Mouse (Mus musculus) forebrain, embryonic 16.5 days (tissue): ENCODE results near the gene Thrb. TPM values are rescaled to one million over a fixed set of nuclear protein-coding genes. Genes with fewer than 3 reads are reported as not detected.

Source experiments
- ATAC-seq: fragments of 200-750 bp; cut with Nextera tagmentation; 2 replicates; pipeline ENCODE4 v1.8.0; 2017; ENCODE audit warnings: mild to moderate bottlenecking, moderate library complexity
- H3K27ac ChIP-seq: fragments of 300-500 bp; sonication (generic); 2 replicates; pipeline ENCODE4 v1.5.1; 2014; ENCODE audit warnings: low read length, control low read depth
- H3K27me3 ChIP-seq: fragments of 300-500 bp; sonication (generic); replicated peaks from 2 replicates; pipeline ENCODE4 v1.6.1; 2014; ENCODE audit warnings: low read length; ENCODE audit not compliant: control insufficient read depth, insufficient read depth
- H3K36me3 ChIP-seq: fragments of 300-500 bp; sonication (generic); 2 replicates; pipeline ENCODE4 v1.6.1; 2014; ENCODE audit not compliant: control insufficient read depth, insufficient read depth
- H3K4me1 ChIP-seq: fragments of 300-500 bp; sonication (generic); replicated peaks from 2 replicates; pipeline ENCODE4 v1.6.1; 2014; ENCODE audit warnings: low read length; ENCODE audit not compliant: control insufficient read depth, insufficient read depth
- H3K4me2 ChIP-seq: fragments of 300-500 bp; sonication (generic); 2 replicates; pipeline ENCODE4 v1.6.1; 2014; ENCODE audit warnings: mild to moderate bottlenecking, low read length, control low read depth
- H3K4me3 ChIP-seq: fragments of 300-500 bp; sonication (generic); replicated peaks from 2 replicates; pipeline ENCODE4 v1.5.1; 2014; ENCODE audit warnings: mild to moderate bottlenecking, low read length, control low read depth
- H3K9ac ChIP-seq: fragments of 300-500 bp; sonication (generic); replicated peaks from 2 replicates; pipeline ENCODE4 v1.6.1; 2014; ENCODE audit warnings: low read depth, low read length, control low read depth
- H3K9me3 ChIP-seq: fragments of 300-500 bp; sonication (generic); 2 replicates; pipeline ENCODE4 v1.6.1; 2016; ENCODE audit warnings: low read length; ENCODE audit not compliant: control insufficient read depth
- WGBS: fragments of 180-500 bp; shearing (Covaris S2); extraction: QIAGEN DNeasy Blood & Tissue Kit; methylation state at CpG from one replicate; pipeline ENCODE4 v1.1.7; 2014; 5-methylcytosine and 5-hydroxymethylcytosine counted together
- polyA plus RNA-seq: library from polyadenylated mRNA; unstranded; fragments of >200 nt; fragmentation: Nextera tagmentation; extraction: Ambion mirVana; gene quantifications from 2 replicates; pipeline ENCODE4 v1.2.1, GENCODE M21; 2015

Gene Thrb
- 1.6 and 1.8 TPM in 2 replicates for polyA plus RNA-seq

GRCm38 (mm10) chr14:17659686-17660328 is at the start of gene Thrb:
Thrb (plus strand) TSS chr14:17660261.
- WGBS: 2% methylated on average over 22 of the region's 23 CpGs

GRCm38 (mm10) chr14:17621671-17622070 is 38.4 kb upstream of the Thrb start:
- no peak overlapping the region for H3K4me3 ChIP-seq
- no peak overlapping the region for H3K9ac ChIP-seq
- no peaks in the 10 kb centered on the region for H3K9me3 ChIP-seq
- 0 out of 2 replicates have a peak, but pooled peaks cover 2% of the 10 kb centered on the region for H3K4me1 ChIP-seq
- no peaks in the 10 kb centered on the region for H3K27me3 ChIP-seq
- no peak for ATAC-seq
- H3K27ac ChIP-seq: no peak overlapping the region
- no peaks in the 10 kb centered on the region for H3K36me3 ChIP-seq
- no peak overlapping the region for H3K4me2 ChIP-seq
- 65% methylated on average over 3 of the region's 3 CpGs for WGBS

More at GRCm38 (mm10) chr14:17659686-17660328, at the start of gene Thrb:
- peaks cover 7% of the 10 kb centered on the region for H3K27me3 ChIP-seq
- H3K4me2 ChIP-seq: peak within 1 kb of the TSS; percentile 93
- no peak within 1 kb of the TSS for H3K27ac ChIP-seq
- H3K4me1 ChIP-seq: peaks cover 21% of the 10 kb centered on the region
- H3K9ac ChIP-seq: peak within 1 kb of the TSS; percentile 63
- no peaks in the 10 kb centered on the region for H3K9me3 ChIP-seq
- peak; percentile 18 for ATAC-seq
- peak within 1 kb of the TSS; percentile 60 for H3K4me3 ChIP-seq
- H3K36me3 ChIP-seq: no peaks in the 10 kb centered on the region

- Histone ChIP-seq H3K9me3 (no peaks in the 10 kb centered on the region), H3K9ac (no peak overlapping the region), H3K4me2 (no peak overlapping the region), H3K4me1 (0 out of 2 replicates have a peak, but pooled peaks cover 2% of the 10 kb centered on the region), H3K4me3 (no peak overlapping the region), H3K36me3 (no peaks in the 10 kb centered on the region), H3K27ac (no peak overlapping the region), H3K27me3 (no peaks in the 10 kb centered on the region)
- WGBS: 47% methylated on average over 2 of the region's 2 CpGs
- ATAC-seq: no peak; the same call in 1 of the 2 replicates
Measured at GRCm38 (mm10) chr14:17623936-17624335, 36.1 kb upstream of the Thrb start.

GRCm38 (mm10) chr14:17629215-17629614 is 30.8 kb upstream of the Thrb start:
- Histone ChIP-seq H3K4me1 (no peaks in the 10 kb centered on the region), H3K36me3 (no peaks in the 10 kb centered on the region), H3K27me3 (no peaks in the 10 kb centered on the region), H3K9ac (no peak overlapping the region), H3K9me3 (no peaks in the 10 kb centered on the region), H3K27ac (no peak overlapping the region), H3K4me3 (no peak overlapping the region), H3K4me2 (no peak overlapping the region)
- ATAC-seq: peak; percentile 54
- WGBS: 46% methylated on average over 5 of the region's 5 CpGs

GRCm38 (mm10) chr14:17632887-17633522 is 27.1 kb upstream of the Thrb start:
- H3K36me3 ChIP-seq: no peaks in the 10 kb centered on the region
- no peak overlapping the region for H3K27ac ChIP-seq
- H3K9ac ChIP-seq: no peak overlapping the region
- H3K27me3 ChIP-seq: no peaks in the 10 kb centered on the region
- no peak overlapping the region for H3K4me3 ChIP-seq
- peak; percentile 71 for ATAC-seq
- no peaks in the 10 kb centered on the region for H3K4me1 ChIP-seq
- H3K9me3 ChIP-seq: no peaks in the 10 kb centered on the region
- WGBS: 7% methylated on average over 19 of the region's 19 CpGs
- no peak overlapping the region for H3K4me2 ChIP-seq

GRCm38 (mm10) chr14:17636971-17637370 is 23.1 kb upstream of the Thrb start:
- Histone ChIP-seq H3K36me3 (no peaks in the 10 kb centered on the region), H3K4me2 (no peak overlapping the region)
- ATAC-seq: no peak

GRCm38 (mm10) chr14:17641770-17642169 is 18.3 kb upstream of the Thrb start:
- no peak overlapping the region for H3K4me3 ChIP-seq
- no peak overlapping the region for H3K4me2 ChIP-seq
- WGBS: 64% methylated on average over 3 of the region's 3 CpGs
- peak; percentile 73 for ATAC-seq
- no peaks in the 10 kb centered on the region for H3K9me3 ChIP-seq
- H3K27ac ChIP-seq: no peak overlapping the region
- no peaks in the 10 kb centered on the region for H3K4me1 ChIP-seq
- no peaks in the 10 kb centered on the region for H3K27me3 ChIP-seq
- no peak overlapping the region for H3K9ac ChIP-seq
- no peaks in the 10 kb centered on the region for H3K36me3 ChIP-seq

More at GRCm38 (mm10) chr14:17636971-17637370, 23.1 kb upstream of the Thrb start:
- H3K9me3 ChIP-seq: no peaks in the 10 kb centered on the region
- H3K9ac ChIP-seq: no peak overlapping the region
- no peak overlapping the region for H3K4me3 ChIP-seq
- H3K27ac ChIP-seq: no peak overlapping the region
- 62% methylated on average over 3 of the region's 3 CpGs for WGBS
- no peaks in the 10 kb centered on the region for H3K4me1 ChIP-seq
- H3K27me3 ChIP-seq: no peaks in the 10 kb centered on the region

- H3K27ac ChIP-seq: no peak overlapping the region
- no peaks in the 10 kb centered on the region for H3K9me3 ChIP-seq
- H3K4me1 ChIP-seq: peaks cover 9% of the 10 kb centered on the region
- no peak for ATAC-seq
- H3K9ac ChIP-seq: no peak overlapping the region
- H3K27me3 ChIP-seq: no peaks in the 10 kb centered on the region
- no peak overlapping the region for H3K4me2 ChIP-seq
- no peak overlapping the region for H3K4me3 ChIP-seq
- H3K36me3 ChIP-seq: no peaks in the 10 kb centered on the region
- WGBS: 50% methylated on average over 5 of the region's 5 CpGs
Measured at GRCm38 (mm10) chr14:17655084-17655483, 5.0 kb upstream of the Thrb start.

- H3K4me3 ChIP-seq: peak overlapping the region; percentile 60
- no peaks in the 10 kb centered on the region for H3K9me3 ChIP-seq
- peaks cover 21% of the 10 kb centered on the region for H3K4me1 ChIP-seq
- peaks cover 7% of the 10 kb centered on the region for H3K27me3 ChIP-seq
- no peak overlapping the region for H3K27ac ChIP-seq
- no peak overlapping the region for H3K9ac ChIP-seq
- 0% methylated on average over 9 of the region's 10 CpGs for WGBS
- peak; percentile 64 for ATAC-seq
- H3K4me2 ChIP-seq: peak overlapping the region; percentile 93
- H3K36me3 ChIP-seq: no peaks in the 10 kb centered on the region
Measured at GRCm38 (mm10) chr14:17659031-17659430, 1.0 kb upstream of the Thrb start.
